Mouse (Mus musculus) MEL (cell line): ENCODE data around the gene Snrpd3.

Experiments
- CTCF ChIP-seq, 3 experiments: IDR thresholded peaks in 2 of 3; conservative IDR thresholded peaks in 1 of 3; 2 replicates each; pipeline ENCODE4 v1.5.1; 2011 to 2012; ENCODE audit warnings: low read length in 3 of 3, low read depth in 2 of 3, mild to moderate bottlenecking in 2 of 3, improper control_type of control experiment in 1 of 3, inconsistent platforms in 1 of 3, mixed read lengths in 1 of 3, moderate library complexity in 1 of 3; ENCODE audit not compliant: control insufficient read depth in 1 of 3, insufficient read depth in 1 of 3, poor library complexity in 1 of 3, severe bottlenecking in 1 of 3
- MAX ChIP-seq: IDR thresholded peaks from 2 replicates; pipeline ENCODE4 v1.6.1; 2011; ENCODE audit warnings: low read length, improper control_type of control experiment
- NRF1 ChIP-seq: IDR thresholded peaks from 2 replicates; pipeline ENCODE4 v1.6.1; 2014; ENCODE audit warnings: low read depth, mild to moderate bottlenecking, inconsistent platforms, low read length, improper control_type of control experiment, moderate library complexity; ENCODE audit not compliant: poor library complexity, insufficient read depth, severe bottlenecking
- POLR2A ChIP-seq, 2 experiments: IDR thresholded peaks; 2 replicates each; pipeline ENCODE4 v1.6.1; 2011 to 2012; ENCODE audit warnings: low read length in 2 of 2, mild to moderate bottlenecking in 2 of 2, control low read depth in 1 of 2, improper control_type of control experiment in 1 of 2, low read depth in 1 of 2, moderate library complexity in 1 of 2; ENCODE audit not compliant: control insufficient read depth in 1 of 2, insufficient read depth in 1 of 2, poor library complexity in 1 of 2
- POLR2AphosphoS5 ChIP-seq: IDR thresholded peaks from 2 replicates; pipeline ENCODE4 v1.6.1; 2012; ENCODE audit warnings: low read depth, borderline replicate concordance, mild to moderate bottlenecking, inconsistent platforms, low read length, moderate library complexity, mixed read lengths
- ZC3H11A ChIP-seq: IDR thresholded peaks from 2 replicates; pipeline ENCODE4 v1.6.1; 2012; ENCODE audit warnings: low read depth, mild to moderate bottlenecking, inconsistent platforms, low read length, improper control_type of control experiment

DNA sequence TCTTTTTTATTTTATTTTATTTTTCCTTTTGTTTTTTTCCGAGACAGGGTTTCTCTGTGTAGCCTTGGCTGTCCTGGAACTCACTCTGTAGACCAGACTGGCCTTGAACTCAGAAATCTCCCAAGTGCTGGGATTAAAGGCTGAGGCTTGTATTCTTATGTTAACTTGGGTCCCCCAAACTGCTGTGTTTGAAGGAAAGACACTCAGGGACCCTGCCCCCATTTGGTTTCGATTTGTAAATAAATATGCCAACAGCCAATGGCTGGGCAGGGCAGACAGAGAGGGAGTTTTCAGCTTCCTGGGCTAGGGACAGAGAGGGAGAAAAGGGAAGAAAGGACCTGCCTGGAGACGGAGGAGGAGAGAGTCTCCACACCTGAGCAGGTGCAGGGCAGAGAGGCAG, 17.6 kb upstream of the Snrpd3 start:
- no peak for TF ChIP-seq ZC3H11A
- TF ChIP-seq CTCF (IDR thresholded peaks at IDR 0.05 in 2 of 3, conservative IDR thresholded peaks at IDR 0.05 in 1 of 3; ENCODE audit: control insufficient read depth in 1 of 3, insufficient read depth in 1 of 3, low read depth in 2 of 3, low read length in 3 of 3, poor library complexity in 1 of 3, severe bottlenecking in 1 of 3): no peak
- no peak for TF ChIP-seq POLR2AphosphoS5
- TF ChIP-seq NRF1: no peak
- TF ChIP-seq MAX: no peak
- no peak for TF ChIP-seq POLR2A (IDR thresholded peaks at IDR 0.05; ENCODE audit: control insufficient read depth in 1 of 2, insufficient read depth in 1 of 2, low read depth in 1 of 2, low read length in 2 of 2, poor library complexity in 1 of 2)
